Mouse (Mus musculus): ENCODE measurements around the gene Pcca.

The Pcca gene

GRCm38 (mm10) chr14:122883821-122884584 lies 349.9 kb downstream of the Pcca start:
- no peak for DNase-seq (ENCODE audit: low read depth, low spot score)

DNA sequence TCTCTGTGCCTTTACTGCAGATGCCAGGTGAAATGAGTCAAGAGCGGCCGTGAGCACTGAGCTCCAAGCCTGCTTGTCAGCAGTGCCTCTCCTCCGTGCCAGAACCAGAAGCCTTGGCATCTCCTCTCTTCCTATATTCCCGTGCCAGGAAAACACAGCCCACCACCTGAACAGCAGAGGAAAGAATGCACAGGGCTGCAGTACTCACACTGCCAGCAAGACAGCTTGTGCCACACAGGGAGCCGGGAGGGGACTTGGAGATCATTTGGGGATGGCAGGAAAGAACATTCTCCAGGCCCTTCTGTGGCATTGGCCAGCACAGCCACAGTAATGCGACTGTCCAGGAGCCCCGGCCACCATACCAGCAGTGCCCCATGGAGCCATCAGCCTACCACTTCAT lies 351.8 kb downstream of the Pcca start:
- peak; percentile 55 for DNase-seq (ENCODE audit: low read depth, low spot score)

DNA sequence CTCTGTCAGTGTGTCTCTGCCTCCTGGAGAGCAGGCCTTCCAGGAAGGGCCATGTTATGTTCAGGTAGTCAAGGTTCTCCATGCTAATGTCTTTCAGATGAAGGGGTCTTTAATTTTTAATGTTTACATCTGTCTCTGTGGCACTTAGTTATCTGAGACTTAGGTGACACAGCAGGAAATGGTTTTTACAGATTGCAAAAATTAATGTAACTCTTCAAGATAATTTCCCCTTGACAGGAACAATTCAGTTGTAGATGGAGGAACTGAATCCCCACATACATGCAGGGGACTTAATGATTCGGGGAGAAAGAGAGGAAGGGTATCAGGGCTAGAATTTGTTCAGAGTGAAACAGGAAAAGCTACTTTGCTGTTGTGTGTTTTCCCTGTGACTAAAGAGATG lies 353.2 kb downstream of the Pcca start:
- DNase-seq (ENCODE audit: low read depth, low spot score): no peak

GRCm38 (mm10) chr14:122887702-122888479 lies 353.8 kb downstream of the Pcca start:
- DNase-seq (ENCODE audit: low read depth, low spot score): no peak

DNA sequence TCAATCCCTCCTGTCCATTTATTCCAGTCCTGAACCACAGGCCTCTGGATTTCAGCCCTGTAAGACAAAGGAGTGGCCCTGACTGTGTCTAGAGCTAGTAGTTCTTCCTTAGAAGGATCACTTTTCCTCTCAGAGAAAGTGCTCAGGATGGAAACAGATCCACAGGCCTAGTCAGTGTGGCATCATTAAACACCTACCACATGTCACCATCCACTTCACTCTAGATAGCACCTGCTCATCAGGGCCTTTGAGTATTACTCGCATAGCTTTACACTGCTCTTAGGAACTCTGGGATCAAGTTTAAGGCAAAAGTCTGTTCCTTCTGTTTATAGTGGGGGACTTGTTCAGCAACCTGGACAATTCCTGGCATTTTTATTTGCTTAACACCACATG lies 354.4 kb downstream of the Pcca start:
- DNase-seq (ENCODE audit: low read depth, low spot score): no peak

GRCm38 (mm10) chr14:122891470-122891968 lies 357.4 kb downstream of the Pcca start:
- DNase-seq (ENCODE audit: low read depth, low spot score): no peak

DNA sequence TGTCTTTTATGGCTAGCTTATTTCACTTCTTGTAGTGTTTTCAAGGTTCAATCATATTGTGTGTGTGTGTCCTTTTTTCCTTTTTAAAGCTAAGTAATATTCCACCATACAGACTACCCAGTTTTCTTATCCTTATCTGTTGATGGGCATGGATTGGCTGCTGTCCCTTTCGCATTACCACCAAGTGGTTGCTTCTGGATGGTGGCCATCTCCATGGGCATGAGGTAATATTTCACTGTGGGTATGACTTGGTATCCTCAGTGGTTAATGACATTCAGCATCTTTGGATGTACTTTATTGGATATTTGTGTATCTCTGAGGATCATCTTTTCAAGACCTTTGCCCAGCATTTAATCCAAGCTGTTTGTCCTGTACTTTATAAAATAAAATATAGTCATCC lies 362.0 kb downstream of the Pcca start:
- no peak for DNase-seq (ENCODE audit: low read depth, low spot score)

- DNase-seq (ENCODE audit: low read depth, low spot score): no peak
These were observed 364.4 kb downstream of the Pcca start for GRCm38 (mm10) chr14:122898550-122898949.

DNA sequence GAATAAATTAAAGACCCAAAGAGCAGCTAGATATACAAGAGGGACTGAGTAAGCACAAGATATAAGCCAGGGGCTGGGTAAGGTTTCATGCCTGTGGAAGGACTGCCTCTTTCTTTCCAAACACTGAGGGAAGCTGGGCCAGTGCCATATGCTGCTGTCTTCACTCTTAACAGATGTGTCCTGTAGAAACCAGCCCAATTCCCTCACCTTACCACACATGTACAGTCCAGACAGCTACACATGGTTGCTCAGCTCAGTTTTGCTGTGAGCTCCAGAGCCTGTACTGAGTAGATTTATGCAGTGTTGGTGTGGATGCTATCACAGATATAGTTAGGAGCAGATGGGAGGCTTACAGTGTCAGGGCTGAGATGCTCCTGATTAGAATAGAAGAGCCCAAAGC lies 366.6 kb downstream of the Pcca start:
- DNase-seq (ENCODE audit: low read depth, low spot score): no peak

- no peak for DNase-seq (ENCODE audit: low read depth, low spot score)
These were observed 367.1 kb downstream of the Pcca start for GRCm38 (mm10) chr14:122901177-122901576.

- DNase-seq (ENCODE audit: low read depth, low spot score): no peak
These were observed 367.6 kb downstream of the Pcca start for GRCm38 (mm10) chr14:122901715-122902114.

DNA sequence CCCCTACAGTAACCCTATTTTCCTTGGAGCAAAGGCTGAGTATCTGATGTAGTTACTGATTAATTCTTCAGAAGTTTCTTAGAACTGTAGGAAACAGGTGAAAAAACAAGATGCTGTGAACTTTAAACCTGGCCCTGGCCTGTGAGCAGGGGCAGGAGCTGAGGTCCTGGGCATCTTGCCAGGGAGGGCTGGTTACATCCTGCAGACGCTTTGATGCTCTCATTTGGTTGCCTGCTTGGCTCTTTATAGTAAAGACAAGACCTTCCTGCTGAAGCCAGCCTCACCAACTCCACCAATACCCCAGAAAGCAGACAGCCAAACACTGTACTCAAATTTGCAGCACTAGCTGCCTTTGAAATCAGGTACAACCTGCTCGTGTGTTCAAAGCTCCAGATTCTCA lies 368.0 kb downstream of the Pcca start:
- no peak for DNase-seq (ENCODE audit: low read depth, low spot score)

- DNase-seq (ENCODE audit: low read depth, low spot score): no peak
These were observed 368.8 kb downstream of the Pcca start for GRCm38 (mm10) chr14:122902884-122903283.

- DNase-seq (ENCODE audit: low read depth, low spot score): no peak
These were observed 369.8 kb downstream of the Pcca start for GRCm38 (mm10) chr14:122903923-122904351.

- DNase-seq (ENCODE audit: low read depth, low spot score): no peak
These were observed 370.9 kb downstream of the Pcca start for GRCm38 (mm10) chr14:122905007-122905406.

DNA sequence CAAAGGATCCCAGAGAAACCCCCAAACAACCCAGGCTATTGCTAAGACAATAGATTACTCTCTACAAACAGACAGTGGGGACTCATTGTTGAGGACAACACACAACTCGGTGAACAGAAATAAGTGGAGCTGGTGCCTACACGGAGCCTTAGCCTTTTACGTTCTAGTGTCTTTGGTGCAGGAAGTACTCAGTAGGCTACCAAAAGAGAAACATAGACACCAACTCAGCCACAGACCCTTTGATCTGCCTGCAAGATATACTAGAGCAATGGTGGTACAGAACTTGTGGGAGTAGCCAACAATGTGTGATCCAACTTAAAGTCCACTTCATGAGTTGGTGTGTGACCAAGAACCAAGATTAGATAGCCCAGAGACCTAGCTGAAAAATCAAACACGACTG lies 374.0 kb downstream of the Pcca start:
- DNase-seq (ENCODE audit: low read depth, low spot score): no peak

- no peak for DNase-seq (ENCODE audit: low read depth, low spot score)
These were observed 375.4 kb downstream of the Pcca start for GRCm38 (mm10) chr14:122909368-122910091.

DNA sequence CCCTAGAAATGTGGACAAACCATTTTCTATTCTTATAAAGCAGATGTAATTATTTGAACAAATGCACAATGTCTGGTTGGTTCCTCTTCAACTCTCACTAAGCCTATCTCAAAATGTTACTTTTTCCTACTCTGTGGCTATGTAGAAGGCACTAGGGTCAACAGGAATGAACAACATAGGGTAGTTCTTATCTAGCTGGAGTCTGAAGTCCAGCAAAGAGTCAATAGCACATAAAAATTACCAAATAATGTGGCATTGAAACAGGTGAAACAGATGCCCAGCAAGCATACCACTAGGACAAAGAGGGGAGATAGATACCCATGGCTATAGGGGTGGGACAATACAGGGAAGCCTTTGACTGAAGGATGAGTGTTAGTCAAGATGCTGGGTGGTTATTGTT lies 377.1 kb downstream of the Pcca start:
- no peak for DNase-seq (ENCODE audit: low read depth, low spot score)

DNA sequence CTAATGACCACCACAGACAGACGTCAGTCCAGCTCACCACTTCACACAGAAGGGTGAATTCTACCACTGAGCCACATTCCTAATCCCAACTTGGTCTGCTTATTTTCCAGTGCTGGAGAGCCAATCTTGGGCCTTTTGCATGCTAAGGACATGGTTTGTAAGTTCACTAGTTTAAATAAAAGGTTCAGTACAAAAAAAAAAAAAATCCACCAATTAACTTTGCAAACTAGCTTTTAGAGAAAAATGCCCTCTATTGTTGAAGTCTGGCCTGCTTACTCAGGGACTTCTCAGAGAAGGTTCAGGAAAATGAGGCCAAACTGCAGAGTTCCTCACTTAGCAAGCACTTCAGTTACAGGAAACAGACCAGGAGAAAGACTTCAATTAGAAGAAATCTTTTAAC lies 378.0 kb downstream of the Pcca start:
- no peak for DNase-seq (ENCODE audit: low read depth, low spot score)

- no peak for DNase-seq (ENCODE audit: low read depth, low spot score)
These were observed 378.8 kb downstream of the Pcca start for GRCm38 (mm10) chr14:122912812-122913498.

GRCm38 (mm10) chr14:122913657-122914056 lies 379.5 kb downstream of the Pcca start, which contains the start of gene Ggact:
Ggact (minus strand) TSS chr14:122913757.
- DNase-seq (ENCODE audit: low read depth, low spot score): no peak
